Mouse (Mus musculus) gastrocnemius, postnatal 10 days (tissue): ENCODE measurements at regions not wholly inside any gene's neighbourhood (a gene's known extent, or its start where the extent isn't known, plus 50 kb on each side); places are given as distances from the start of the nearest gene placed in this dataset.

Experiments used
- DNase-seq: peaks from one replicate; pipeline ENCODE4 v3.0.0; 2021; ENCODE audit warnings: mixed read lengths

DNA sequence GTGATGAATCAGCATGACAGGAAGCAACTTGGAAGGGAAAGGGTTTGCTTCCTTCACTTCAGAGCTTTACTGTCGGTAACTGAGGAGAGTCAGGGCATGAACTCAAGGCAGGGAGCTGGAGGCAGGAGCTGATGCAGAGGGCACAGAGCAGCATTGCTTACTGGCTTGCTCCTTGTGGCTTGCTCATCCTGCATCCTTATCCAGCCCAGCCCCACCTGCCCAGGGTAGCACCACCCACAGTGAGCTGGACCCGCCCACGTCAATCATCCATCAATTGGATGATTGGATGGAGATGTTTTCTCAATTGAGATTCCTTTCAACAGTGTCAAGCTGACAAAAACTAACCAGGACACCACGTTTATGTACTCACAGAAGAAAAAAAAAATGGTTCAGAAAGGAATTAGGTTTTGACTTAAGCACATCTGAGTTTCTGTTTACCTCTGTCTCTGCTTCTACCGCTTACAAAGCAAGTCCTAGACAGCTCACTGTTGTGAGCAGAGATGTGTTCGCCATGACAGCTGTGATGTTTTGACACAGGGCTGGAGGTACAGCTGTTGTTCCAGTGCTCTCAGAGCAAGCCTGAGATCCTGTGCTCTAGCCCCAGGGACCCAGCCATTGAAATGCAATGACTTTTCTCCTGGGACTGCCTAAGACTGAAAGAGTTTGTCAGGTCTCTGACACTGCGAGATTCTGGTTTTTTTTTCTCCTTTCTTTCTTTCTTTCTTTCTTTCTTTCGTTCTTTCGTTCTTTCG lies 186.6 kb upstream of the Hes1 start:
- no peak for DNase-seq

DNA sequence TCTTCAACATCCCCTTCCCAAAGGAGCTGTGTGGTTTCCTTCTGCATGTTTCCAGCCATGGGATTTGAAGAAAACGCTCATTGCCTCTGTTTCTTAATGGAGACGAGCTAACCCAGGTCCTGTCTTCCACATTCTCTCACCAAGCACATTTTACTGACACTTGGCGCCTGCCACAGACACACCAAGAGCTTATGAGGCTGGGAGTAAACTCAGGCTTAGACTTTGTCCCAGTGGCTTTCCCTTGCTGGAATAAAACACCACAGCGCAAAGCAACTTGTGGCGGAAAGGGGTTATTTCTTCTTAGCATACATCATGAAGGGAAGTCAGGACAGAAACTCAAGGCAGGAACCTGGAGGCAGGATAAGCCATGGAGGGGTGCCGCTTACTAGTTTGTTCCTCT lies 184.5 kb upstream of the Hes1 start:
- no peak for DNase-seq

GRCm38 (mm10) chr16:29881497-29881896 lies 182.7 kb upstream of the Hes1 start:
- no peak for DNase-seq

DNA sequence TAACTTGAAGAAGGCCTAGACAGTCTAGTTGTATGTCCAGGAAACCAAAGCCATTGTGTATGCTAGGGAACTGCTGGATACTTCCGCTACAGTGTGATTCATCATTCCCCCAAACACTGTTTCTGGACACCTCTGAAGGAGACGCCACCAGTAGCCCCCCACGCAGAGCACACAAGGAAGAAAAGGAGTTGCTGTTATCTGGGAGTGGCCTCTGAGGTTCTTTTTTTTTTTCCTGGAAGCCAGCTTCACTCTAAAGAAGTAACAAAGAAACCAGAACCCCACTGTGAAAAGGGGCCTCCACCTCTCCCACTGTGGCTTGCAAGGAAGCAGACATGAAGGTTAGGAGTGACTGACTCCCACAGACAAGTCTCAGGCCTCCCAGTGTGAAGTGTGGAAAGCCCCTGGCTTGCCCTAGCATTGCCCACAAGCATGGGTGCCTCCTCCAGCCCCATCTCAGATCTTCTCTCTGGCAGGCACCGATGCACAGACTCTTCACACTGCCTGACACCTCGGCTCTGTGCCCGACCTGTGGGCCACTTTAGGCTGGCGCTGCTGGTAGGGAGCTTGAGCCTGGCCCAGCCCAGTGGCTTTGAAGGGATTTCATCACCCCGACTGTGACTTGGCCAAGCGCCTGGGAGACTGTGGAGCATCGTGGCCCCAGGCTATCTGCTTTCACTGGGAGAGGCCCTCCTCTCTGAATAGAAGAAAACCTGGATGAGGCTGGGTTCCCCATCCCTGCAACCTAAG lies 181.8 kb upstream of the Hes1 start:
- DNase-seq: peak; percentile 78

DNA sequence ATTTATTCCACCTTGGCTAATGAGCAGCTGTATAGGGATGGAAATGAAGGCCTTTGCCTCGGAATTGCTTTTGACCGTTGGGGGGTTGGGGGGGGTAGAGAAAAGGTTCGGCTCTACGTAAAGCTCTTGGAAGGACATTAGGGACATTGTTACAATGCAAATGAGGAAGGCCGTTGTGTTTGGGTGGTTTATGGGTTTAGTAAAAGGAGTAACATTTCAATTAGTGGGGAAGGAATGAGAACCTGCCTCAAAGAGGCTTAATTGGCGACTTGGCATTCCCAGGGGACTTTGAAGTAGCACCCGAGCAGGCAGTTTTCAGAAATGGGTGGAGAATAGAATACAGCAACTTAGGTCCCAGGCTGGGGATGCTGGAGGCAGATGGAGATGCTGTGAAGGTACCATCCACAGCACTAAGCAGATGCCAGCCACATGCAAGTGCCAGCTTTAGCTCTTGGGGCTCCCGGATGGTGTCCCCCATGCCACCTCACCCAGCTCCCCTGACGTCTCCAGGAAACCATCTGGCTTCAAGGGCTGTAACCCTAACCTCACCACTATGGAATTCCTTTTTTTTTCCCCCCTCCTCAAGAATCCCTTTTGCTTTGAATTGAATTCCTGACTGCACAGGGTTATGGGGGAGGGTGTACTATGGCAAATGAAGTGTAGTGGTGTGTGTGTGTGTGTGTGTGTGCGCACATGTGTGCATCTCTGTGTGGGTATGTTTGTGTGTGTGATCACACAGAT lies 180.8 kb upstream of the Hes1 start:
- DNase-seq: no peak

- DNase-seq: peak; percentile 37
Measured at GRCm38 (mm10) chr16:29884899-29885298, 179.3 kb upstream of the Hes1 start.

- DNase-seq: no peak
Measured at GRCm38 (mm10) chr16:29886755-29887154, 177.4 kb upstream of the Hes1 start.

GRCm38 (mm10) chr16:29889346-29889745 lies 174.8 kb upstream of the Hes1 start:
- DNase-seq: no peak

GRCm38 (mm10) chr16:29891472-29891871 lies 172.7 kb upstream of the Hes1 start:
- DNase-seq: no peak

DNA sequence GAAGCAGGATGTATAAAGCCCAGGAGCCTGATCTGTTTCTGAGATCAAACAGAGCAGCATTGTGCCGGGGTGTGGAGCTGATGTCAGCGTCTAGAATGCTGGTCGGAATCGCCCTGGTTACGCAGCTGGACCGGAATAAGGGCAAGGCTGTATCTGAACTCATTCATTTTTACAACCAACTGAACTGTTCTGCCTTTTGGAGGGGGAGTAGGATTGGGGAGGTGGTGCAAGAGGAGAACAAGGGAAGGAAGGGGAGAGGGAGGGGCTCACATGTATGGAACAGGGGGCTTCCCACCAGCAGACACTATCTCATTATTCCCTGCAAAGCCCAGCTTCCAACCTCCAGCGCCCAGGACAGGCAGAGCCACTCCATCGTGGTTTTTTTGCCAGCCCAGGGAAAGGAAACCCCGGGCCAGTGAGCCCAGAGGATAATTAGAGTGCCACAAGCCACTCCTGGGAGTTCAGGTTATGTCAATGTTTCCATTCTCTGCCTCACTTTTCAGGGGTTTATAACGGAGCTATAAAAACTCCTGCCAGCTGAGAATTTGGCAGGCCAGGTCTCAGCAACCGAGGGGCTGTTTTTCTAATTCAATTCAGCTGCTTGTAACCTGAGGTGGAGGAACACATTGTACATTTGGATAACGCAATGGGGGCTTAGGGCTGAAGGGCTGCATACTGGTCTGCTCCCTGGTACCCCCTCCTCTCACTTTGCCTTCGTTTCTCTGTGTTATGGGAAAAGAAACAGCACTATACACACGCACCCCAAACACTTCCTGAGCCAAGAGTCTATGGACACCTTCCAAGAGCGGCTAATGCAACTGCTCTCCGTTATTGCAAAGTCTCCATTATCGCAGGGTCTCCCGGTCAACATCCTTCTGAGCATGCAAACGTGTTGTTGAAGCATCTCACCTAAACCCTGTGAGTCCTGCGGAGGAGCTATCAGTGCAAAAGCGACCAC lies 170.0 kb upstream of the Hes1 start:
- DNase-seq: no peak

DNA sequence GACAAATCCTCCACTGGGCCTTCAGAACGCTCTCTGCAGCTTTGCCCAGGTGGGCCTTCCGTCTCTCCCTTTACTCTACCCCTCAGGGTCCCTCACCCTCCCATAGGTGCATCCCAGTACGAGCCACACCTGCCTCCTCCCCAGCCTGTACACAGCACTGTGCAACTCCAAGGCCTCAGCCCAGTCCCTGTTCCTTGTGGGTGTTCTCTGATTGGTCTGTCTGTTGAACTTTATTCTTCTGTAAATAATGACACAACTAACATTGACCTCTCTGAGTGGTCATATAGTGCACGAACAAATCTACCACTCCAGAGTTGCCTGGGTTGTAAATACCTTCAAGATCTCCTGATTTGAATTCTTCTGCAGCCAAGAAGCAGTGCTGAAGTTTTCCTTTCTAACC lies 167.8 kb upstream of the Hes1 start:
- no peak for DNase-seq

GRCm38 (mm10) chr16:29903510-29903909 lies 160.7 kb upstream of the Hes1 start:
- no peak for DNase-seq

GRCm38 (mm10) chr16:29904183-29904775 lies 159.9 kb upstream of the Hes1 start:
- DNase-seq: no peak

DNA sequence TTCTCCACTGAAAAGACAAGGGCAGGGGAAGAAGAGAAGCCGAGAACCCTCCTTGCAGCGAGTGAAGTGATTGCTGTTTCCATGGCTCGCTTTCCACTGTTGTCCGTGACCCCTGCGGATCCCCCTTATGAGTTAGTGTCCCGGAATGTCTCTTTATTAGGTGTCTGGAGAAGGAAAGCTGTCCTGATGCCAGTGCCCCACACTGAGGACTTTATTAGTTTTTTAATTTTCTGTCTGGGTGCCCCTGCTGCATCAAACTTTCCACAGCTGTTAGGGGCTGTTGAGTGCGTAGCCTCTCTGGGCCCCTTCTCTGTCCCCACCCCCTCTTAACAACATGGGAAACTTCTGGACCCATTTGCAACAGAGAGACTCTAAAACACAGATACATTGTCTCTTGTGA lies 156.9 kb upstream of the Hes1 start:
- DNase-seq: no peak

- DNase-seq: no peak
Measured at GRCm38 (mm10) chr16:29908031-29908430, 156.2 kb upstream of the Hes1 start.

DNA sequence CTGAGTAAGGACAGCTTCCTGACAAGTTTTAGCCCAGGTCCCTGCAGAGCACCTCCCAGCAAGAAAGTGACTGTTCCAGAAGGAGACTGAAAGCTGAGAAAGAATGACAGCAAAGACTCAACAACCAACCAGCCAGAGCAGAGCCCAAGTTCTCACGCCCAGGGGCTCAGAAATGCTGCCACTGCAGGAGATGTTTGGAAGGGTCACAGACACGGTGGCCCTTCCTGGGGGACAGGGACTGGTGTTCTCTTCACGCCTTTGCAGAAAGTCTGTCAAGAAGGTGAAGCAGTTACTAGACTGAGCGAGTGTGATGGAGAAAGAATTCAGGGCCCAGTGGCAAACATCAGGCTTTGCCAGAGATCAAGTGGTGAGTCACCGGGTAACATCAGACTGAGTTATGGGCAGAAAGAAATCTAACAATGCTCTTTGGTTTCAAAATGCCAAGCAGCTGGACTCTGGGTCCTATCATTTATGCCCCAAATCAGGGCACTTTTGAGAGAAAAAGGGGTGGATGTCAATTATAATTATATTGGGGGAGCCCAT lies 154.2 kb upstream of the Hes1 start:
- no peak for DNase-seq

DNA sequence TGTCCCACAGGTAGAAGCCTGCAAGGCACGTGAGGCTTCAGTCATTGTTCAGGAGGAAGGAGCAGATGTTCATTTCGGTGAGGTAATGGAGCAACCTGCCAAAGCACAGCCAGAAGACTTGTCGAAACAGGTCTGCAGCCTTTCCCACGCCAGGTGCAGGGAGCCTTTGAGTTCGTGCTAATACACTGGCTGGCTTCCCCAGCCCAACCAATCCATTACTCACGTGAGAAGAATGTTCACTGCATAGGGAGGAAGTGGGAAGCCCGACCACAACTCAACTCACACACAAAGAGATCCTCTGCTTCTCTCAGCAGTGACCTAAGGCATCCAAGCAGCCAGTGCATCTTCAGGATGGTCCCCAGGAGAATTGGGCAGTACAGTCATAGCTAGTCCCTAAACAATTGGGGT lies 153.0 kb upstream of the Hes1 start:
- no peak for DNase-seq

DNA sequence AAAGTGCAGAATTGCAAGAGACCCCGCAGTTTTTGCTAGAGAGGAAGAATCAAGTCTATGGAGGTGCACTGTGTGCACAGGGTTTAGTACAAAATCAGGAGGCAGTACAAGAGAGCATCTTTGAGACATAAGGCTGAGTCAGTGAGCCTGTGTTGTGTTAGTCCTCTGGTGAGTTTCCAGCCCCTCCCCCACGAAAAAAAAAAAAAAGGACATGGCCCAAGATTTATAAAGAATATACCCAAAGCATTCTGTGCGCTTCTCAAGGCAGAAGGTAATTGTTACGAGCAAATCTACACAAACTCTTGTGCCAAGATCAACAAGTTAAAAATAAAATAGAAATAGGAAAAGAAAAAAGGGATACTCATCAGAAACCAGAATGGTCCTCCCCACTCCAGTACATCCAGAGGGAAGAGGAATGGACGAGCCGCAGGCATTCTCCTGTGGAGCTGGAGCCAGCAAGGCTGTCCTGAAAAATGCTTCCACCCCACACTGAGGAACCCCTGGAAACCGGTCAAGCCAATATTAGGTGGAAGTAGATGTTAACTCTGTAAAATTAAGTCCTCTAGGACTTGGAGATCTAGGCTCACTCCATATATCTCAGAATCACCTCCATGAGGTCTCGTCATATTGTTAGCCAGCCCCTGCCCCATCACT lies 150.7 kb upstream of the Hes1 start:
- DNase-seq: no peak

- DNase-seq: peak; percentile 91
Measured at GRCm38 (mm10) chr16:29915346-29915745, 148.8 kb upstream of the Hes1 start.

DNA sequence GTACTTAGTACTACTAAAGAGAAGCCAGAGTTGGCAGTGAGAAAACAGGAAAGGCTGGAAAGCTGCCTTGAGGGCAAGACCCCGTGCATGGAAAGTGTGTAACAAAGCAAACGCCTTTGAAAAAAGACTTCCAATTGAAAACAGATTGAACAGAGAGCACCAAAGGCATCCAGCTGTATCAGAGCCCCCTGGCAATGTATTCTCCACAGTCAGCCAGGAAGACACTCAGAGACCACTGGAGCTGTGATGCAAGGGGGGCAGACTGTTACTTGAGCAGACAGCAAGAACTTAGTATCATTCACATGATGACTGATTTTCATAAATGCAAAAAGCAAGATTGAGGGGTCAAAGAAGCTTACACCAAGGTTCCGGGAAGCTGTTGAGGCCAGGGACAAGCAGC lies 146.2 kb upstream of the Hes1 start:
- no peak for DNase-seq

GRCm38 (mm10) chr16:29918396-29918795 lies 145.8 kb upstream of the Hes1 start:
- DNase-seq: no peak
